Mouse (Mus musculus) retina, adult 2 months (tissue): Measurements from ENCODE around the gene Olfr26.
"Not testable (repeated sequence)": the region's sequence is repeated elsewhere in the genome, so short reads cannot be mapped to it uniquely, and the experiment has no call there.

ENCODE experiments used
- DNase-seq: peaks from one replicate; pipeline ENCODE4 v3.0.0-alpha.2; 2012; ENCODE audit warnings: low read depth, low spot score

The Olfr26 gene

DNA sequence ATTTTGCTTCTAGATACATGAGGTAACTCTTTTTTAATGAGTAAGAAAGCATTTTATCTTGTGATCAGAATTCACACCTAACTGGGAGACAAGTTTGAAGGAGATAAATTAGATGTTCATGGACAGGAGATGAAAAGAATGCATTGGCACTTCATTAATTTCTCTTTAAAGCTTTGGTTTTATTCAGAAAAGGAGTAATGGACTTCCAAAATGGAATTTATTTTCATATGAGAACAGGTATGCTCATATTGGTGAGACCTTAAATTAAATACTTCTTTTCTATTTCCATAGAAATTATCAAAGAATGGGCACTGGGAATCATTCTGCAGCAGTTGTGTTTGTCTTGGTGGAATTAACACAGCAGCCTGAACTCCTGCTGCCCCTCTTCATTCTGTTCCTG, at the start of gene Olfr26:
Olfr26 (plus strand) TSS at position 301 of the 400 bp plus-strand sequence.
- no peak for DNase-seq

DNA sequence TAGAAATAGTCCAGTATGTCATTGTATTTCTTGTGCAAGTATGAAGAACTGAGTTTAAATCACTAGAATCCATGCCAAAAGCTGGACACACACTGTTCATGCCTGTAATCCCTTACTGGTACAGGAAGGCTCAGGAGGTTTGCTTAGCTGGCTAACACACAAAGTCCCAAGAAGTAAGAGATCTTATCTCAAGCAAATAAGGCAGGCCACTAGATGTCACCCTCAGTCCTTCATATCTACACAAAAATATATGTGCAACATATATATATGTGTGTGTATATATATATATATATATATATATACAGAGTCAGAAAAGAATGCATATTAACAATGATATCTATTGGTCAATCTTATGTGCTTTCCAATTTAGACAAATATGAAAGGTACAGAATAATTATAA, 49.2 kb upstream of the Olfr26 start:
- no peak for DNase-seq

DNA sequence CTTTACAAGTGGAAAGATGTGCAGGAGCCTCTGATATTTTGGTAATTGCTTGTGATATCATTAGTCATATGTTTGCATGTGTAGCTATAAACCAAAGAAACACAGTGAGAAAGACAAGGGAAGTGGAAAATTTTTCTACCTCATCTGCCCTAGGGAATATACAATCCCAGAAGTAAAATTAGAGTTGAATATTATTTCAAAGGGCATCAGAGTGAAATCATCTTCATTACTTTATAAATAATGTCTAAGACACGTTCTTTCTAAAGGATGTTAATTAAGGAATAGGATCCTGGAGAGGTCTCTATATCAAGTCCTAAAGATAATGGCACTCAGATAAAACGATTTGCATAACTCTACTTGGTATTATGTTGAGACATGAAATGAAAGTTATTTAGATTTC, 40.5 kb upstream of the Olfr26 start, which contains the start of gene Olfr922:
Olfr922 (plus strand) TSS at position 301 of the 400 bp plus-strand sequence.
- no peak for DNase-seq

DNA sequence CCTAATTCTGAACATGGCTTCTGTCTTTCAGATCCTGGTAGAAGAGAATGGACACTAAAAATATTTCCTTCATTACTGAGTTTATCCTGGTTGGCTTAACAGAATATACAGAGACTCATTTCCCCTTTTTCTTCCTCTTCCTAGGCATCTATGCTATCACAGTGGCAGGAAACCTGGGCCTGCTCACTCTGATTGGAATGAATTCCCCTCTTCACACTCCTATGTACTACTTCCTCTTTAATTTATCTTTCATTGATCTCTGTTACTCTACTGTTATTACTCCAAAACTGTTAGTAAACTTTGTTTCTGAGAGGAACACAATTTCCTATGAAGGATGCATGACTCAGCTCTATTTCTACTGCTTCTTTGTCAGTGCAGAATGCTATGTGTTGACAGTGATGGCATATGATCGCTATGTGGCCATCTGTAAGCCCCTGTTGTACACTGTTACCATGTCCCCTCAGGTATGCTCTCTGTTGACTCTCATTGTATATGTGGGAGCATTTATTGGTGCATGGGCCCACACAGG, 39.3 kb upstream of the Olfr26 start:
- DNase-seq, result no peak

DNA sequence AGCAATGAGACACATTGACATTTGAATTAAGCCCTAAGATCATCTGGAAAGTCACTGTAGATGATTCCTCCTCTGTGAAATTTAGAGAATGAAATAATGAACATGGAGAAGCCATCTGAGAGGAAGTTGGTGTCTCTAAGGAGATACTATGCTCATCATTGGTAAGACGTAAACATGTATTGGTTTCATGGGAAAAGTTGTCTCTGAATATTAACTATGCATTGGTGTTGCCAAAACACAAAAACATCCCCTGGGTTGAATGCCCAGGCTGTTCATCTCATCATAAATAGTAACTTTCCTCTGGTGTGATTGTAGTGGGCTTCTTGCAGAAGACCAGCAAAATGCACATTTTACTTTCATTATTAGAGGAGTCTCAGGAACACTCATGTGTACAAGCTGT, 28.6 kb upstream of the Olfr26 start, which contains the start of gene Olfr923:
Olfr923 (plus strand) TSS at position 301 of the 400 bp plus-strand sequence.
- DNase-seq, result no peak

DNA sequence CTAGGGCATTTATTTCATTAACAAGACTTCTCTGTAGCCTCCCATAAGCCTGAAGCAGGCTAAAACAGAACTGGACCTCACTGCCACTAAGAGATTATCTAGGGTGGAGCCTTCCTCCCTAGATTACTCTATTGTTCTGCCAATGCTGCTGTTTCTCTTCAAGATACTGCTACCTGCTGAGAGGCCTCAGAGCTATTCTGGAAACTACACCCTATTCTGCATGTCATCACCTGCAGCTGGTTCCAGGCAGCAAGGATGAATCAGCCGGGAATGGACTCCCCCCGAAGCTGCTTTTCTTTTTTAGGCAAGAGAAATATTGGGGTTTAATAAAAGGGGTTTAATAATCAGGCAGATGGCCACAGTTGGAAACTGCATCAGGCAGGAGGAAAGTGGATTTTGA, 21.8 kb upstream of the Olfr26 start:
- DNase-seq, result no peak

DNA sequence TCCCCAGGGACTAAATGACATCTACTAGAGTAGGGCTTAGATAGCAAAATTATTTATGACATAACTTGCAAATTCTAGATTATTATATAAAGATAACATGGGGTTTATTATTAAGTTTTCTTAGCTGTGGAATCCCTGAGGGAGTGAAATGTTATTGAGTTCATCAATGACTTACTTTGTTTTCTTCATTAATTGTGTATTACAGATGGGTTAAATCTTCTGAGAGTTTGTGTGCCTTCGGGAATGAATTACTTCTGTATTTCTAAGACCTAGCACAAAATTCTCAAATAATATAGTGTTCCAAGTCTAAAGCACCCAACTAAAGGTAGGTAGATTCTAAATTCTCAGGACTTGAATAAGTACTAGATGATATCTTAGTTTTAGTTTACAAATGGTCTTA, 10.7 kb upstream of the Olfr26 start, which contains the start of gene Olfr924:
Olfr924 (plus strand) TSS at position 301 of the 400 bp plus-strand sequence.
- no peak for DNase-seq

DNA sequence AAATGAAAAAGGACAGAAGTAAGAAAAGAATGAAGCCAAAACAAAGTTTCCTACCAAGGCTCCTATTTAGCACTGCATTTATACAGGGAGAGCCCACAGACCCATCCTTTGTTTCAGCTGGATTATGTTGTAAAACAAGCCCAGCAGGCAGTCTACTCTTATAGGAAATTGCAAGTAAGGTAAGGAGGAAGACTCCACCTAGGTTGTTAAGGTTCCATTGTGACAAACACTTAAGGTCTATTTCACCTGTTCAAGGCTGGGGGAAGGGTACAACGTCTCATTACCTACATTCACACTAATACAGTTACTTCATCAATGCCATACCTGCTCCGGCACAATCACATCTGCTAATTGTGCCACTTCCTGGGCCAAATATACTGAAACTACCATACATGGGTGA, 20.0 kb downstream of the Olfr26 start:
- not testable (repeated sequence) for DNase-seq

DNA sequence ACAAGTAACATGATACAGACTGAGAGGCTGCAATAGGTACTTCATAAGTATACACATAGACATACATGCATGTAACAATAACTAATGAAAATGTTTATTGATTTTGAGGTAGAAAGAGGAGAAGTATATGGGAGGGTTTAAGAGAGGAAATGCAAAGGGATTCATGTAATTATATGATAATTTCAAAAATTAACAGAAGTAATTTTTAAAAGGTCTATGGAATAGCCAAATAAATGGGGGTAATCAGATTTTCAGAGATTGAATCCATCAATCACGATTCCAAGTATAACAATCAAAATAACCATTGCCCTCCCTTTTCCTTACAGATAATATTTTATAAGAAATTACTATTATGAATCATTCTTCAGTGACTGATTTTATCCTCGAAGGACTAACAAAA, 22.0 kb downstream of the Olfr26 start, which contains the start of gene Olfr926:
Olfr926 (plus strand) TSS at position 301 of the 400 bp plus-strand sequence.
- no peak for DNase-seq
